Mouse (Mus musculus) B cell, adult 2 months (primary cell): ENCODE data around the gene Arl6ip1.
A peak's percentile ranks its signal among the peaks of the same experiment; 100 is the strongest.

Experiments used
- DNase-seq, 2 experiments: peaks; one replicate each; pipeline ENCODE4 v3.0.0; 2022

Gene Arl6ip1

DNA sequence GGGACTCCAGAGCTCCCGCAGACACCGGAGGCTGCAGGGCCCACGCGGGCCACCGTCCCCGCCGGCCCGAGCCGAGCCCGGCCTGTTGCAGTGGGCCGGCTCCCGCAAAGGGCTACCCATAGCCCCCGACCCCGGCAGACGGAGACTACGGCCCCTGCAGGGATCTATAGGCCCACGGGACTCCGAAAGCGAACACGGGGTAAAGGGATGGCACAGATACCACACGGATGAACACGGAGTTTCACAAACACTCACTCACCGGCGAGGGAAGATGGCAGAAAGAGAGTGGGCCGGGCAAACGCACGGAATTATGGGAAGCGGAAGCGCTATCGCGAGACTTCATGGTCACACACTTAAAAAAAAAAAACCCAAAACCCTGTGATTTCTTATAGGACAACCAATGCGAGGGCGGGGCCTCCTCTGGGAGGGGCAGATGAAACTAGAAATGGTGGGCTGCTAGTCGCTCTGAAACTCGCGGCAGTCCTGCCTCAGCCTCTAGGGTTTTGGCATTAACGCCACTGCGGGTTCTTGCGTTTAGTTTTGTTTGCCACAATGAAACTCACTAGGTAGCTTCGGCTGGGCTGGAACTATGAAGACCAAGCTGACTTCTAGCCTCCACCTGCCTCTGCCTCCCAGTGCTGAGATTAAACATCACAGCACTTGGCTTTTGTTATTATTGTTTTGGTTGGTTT, 13.4 kb downstream of the Arl6ip1 start, which contains the start of gene Rps15a:
TSS of gene Rps15a (minus strand) at position 312 of the 692 bp plus-strand sequence.
- peak; percentile 95 to 96 for DNase-seq

DNA sequence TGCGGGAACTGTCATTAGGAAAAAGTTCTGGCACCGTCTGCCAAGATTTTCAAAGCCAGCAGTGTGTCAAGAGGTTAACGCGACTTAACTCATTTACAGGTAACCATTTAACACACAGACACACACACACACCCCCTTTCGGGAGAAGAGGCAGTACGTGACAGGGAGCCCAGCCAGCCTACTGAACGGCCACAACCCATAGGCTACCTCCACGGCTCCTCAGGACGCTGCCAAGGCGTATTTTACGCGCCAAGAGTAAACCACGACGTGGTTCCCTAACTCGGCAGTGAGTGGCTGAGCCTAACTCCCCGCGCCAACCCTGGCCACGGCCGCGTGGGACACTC, 14.0 kb downstream of the Arl6ip1 start:
- DNase-seq: no peak

DNA sequence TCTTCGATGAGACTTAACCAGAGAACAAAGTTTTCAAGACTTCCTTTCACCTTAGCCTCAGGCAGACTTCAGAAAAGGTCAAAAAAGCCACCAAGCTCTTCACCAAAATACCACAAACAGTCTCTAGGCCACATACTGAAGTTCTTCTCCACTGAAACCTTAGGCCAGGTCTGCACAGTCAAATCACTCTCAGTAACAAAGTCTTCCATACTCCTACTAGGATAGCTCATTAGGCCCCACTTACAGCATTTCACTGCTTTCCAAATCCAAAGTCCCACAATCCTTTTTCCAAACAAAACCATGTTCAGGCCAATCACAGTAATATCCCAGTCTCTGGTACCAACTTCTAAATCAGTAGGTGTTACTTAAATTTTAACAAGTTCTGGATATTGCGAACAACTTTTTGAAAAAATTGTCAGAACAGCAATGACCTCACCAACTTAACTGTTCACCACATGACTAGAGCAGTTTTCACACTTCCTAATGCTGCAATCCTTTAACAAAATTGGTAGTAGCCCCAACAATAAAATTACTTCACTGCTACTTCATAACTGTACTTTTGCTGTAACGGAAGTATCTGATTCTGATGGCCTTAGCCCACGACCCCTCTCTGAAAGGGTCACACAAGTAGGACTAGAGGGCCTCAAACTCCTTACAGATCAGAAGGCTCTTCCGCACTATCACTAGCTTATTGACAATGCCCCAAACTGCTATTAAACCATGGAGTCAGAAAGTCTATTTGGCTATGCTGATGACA, 15.7 kb downstream of the Arl6ip1 start:
- DNase-seq: no peak

DNA sequence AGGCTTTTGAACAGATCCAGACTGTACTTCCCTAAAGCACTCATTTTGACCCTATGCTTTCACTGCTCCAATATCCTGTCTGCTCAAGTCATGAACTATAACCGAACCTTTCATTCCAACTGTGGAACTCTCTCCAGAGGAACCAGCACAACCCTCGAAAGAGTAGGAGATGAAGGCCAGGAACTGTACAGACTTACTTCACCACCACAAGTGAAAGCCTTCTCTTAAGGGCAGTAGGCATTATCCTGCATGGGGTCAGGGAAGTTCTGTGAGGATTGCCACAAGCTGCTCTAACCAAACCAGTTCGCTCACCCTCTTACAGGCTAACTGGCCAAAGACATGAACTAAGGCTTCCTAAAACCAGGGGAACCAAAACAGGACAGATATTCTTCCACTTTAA, 18.3 kb downstream of the Arl6ip1 start:
- no peak for DNase-seq

DNA sequence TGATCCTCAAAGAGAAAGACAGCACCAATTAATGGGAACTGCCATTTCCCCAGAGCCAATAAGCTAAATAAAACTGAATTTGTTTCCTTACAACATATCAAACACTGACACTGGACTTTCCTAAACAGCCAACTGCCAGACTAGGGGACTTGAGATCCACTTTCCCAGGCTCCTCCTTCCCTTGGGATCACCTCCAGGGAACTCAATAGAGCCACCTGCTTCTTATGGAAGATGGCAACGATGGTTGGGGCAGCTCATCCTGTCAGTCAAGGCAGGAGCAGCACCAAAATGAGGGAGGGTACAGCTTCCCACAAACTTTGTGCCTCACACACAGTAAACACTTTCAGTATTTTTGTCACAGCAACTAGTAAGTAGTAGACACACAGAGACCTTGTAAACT, 21.8 kb downstream of the Arl6ip1 start:
- DNase-seq: no peak

DNA sequence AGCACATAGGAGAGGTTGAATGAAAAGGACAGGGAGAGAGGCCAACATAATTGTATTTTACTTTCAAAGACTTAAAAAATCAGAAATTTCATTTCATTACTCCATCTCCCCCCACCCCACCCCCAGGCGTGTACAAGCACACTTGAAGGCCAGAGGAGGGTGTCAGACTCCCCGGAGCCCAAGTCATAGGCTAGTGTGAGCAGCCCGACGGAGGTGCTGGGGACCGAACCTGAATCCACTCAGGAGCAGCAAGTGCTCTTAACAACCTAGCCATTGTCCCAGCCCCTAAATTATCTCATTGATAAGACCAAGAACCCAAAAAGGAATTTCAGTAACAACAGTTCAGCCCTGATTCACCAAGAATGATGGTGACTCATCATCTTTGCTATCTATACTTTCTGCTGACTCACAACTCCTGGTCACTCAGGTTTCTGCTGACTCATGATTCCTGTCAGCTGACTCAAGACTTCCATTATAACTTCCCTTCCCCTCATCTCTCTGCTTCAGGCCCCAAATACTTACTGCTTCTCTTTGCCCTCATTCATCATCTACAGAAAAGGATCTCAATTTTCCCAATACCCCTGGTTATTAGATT, 24.9 kb downstream of the Arl6ip1 start:
- no peak for DNase-seq

DNA sequence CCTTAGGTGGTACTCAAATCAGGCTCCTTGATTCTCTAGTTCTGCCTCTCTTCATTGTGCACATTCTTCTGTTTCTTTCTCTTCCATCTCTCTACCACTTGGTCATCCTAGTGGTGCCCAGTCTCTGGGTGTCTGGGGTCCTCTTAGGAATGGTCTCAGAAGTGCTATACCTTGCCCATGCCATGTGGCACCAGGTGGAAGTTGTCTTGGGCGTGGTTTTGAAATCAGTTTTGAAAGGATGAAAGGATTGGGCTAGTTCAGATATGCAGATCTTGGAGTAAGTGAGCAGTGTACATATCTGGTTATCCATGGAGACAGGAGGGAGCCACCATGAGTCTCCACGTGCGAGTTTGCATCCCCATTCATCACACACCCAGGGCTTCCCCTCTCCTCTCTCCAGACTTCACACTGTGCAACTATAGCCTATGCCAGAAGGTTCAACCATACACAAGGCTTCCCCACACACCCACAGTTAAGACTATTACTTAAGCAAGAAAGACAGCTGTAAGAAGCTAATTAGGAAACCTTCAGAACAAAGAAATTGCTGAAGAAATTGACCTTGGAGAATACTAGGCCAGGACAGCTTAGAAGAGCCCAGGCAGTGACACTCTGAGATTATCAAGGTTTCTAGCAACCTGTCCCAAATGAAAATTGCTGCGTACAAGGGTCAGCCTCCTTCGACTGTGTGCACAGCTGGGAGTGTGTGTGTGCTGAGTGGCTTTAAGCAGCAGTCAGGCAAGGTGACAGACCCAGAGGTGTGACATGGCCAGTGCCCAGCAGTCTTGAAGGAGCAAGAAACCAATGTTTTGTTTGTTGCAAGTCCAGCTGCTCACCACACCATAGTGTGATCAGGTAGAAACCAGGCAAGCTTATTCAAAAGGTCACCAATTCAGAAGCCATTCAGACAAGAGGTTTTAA, 25.7 kb downstream of the Arl6ip1 start:
- no peak for DNase-seq

DNA sequence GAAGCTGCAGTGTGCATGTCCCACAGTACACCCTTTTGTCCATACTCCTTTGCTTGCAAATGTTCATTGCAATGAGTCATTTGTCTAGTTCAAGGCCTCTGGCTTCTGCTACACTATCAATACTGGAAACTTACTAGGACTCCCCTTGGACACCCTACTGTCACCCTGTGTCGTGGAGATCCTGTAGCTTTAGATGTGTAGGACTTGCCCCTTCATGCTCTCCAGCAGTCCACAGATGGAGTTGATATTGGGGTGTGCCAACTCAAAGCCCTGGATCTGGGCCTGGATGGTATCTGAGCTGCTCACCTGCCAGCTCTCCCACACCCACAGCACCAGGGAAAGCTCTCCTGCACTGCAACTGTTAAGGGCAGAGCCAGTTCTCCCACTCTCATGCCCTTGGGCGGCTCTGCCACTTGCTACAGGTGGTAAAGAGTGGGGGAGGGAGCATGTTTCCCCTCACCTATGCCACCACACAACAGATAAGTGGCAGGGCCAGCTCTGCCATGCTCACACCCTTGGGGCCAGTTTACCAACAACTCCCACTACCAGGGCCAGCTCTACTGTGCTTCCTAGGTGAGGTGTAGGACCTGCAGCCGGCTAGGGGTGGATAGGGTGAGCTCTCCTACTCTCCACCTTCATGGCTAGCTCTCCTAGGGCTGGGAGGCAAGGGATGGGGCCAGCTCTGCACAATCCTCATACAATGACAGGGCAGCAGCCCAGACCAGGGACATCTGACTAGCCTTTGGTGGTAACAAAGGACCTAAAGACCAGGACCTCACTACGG, 26.6 kb downstream of the Arl6ip1 start:
- DNase-seq: no peak

DNA sequence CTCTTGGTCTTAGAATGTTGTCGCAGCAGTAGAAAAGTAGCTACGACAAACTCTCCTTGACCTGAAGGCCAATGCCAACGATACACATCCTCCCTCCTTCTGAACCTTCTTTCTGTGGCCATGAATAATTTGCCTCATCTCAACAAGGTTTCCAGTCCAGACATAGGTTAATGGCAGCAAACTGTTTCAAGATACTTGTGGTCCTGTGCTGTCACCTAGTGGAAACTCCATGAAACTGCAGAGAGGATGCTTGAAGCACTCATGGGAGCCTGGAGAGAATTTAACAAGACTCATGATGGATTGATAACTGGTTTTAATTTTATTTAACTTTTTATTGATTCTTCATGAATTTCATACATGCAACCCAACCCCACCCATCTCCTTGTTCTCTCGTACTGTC, 27.2 kb downstream of the Arl6ip1 start:
- DNase-seq: peak; percentile 55 to 57

DNA sequence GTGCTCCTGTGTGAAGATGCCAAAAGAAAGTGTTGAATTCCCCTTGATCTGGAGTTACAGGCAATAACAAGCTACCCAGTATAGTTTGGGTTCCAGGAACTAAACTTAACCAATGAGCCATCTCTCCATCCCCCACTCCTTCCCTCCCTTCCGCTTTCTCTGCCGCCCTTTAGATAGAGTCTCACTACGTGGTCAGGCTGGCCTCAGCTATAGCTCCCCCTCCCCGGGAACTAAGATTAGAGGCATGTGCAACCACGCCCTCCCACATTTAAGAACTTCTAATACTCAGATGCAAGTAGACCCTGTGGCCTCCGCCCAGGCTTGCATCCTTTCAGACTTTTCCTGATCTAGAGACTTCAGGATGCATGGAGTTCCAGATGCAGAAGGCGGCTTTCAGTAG, 31.8 kb downstream of the Arl6ip1 start:
- DNase-seq: no peak

DNA sequence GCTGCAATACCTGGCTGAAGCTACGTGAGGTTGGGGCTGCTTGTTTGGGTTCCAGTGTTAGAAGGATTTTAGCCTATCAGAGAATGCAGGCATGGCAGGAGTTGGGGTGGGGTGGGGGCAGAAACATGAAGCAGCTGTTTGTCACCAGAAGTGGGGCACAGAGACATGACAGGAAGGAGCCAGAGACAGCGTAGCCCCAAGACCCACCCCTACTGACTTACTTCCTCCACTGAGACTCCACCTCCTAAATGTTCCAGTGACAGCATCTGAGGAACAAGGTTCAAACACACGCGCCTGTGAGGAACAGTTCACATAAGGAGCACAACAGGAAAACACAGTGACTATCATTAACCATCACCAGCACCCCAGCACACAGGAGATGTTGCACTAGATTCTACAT, 49.5 kb downstream of the Arl6ip1 start:
- no peak for DNase-seq

DNA sequence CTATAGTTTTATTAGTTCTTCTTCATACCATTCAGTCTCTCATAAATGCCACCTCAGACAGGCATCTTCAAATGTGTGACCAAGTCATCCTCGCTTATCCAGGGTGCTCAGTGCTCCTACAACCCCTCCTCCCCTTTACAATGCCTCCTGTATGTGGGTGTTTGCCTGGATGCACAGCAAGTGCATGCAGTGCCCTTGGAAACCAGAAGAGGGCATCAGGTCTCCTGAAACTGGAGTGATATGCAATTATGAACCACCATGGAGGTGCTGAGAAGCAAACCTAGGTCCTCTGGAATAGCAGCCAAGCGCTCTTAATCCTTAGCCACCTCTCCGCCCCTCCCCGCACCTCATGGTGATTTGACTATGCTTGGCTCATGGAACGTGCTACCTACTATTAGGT, 50.4 kb downstream of the Arl6ip1 start:
- DNase-seq: no peak
